Mouse (Mus musculus) hindbrain, embryonic 14.5 days (tissue): Measurements from ENCODE around the gene Mdn1. TPM values are rescaled to one million over a fixed set of nuclear protein-coding genes. Genes with fewer than 3 reads are reported as not detected.

ENCODE experiments used
- ATAC-seq: fragments of 200-750 bp; cut with Nextera tagmentation; 2 replicates; pipeline ENCODE4 v1.8.0; 2017; ENCODE audit warnings: moderate number of reproducible peaks, mild to moderate bottlenecking, moderate TSS enrichment, moderate library complexity; ENCODE audit not compliant: low FRiP score
- DNase-seq: peaks from one replicate; pipeline ENCODE4 v3.0.0-alpha.2; 2015; ENCODE audit warnings: low spot score
- H3K27ac ChIP-seq: fragments of 300-500 bp; sonication (generic); 2 replicates; pipeline ENCODE4 v1.5.1; 2014; ENCODE audit warnings: mild to moderate bottlenecking, moderate library complexity
- H3K27me3 ChIP-seq: fragments of 300-500 bp; sonication (generic); 2 replicates; pipeline ENCODE4 v1.6.1; 2014; ENCODE audit warnings: mild to moderate bottlenecking, low read length, mixed read lengths; ENCODE audit not compliant: control insufficient read depth, insufficient read depth
- H3K36me3 ChIP-seq: fragments of 300-500 bp; sonication (generic); replicated peaks from 2 replicates; pipeline ENCODE4 v1.6.1; 2014; ENCODE audit not compliant: control insufficient read depth, insufficient read depth
- H3K4me1 ChIP-seq: fragments of 300-500 bp; sonication (generic); replicated peaks from 2 replicates; pipeline ENCODE4 v1.6.1; 2014; ENCODE audit warnings: antibody characterized with exemption, low read length, mixed read lengths; ENCODE audit not compliant: control insufficient read depth, insufficient read depth
- H3K4me2 ChIP-seq: fragments of 300-500 bp; sonication (generic); replicated peaks from 2 replicates; pipeline ENCODE4 v1.6.1; 2014; ENCODE audit warnings: mild to moderate bottlenecking, moderate library complexity
- H3K4me3 ChIP-seq: fragments of 300-500 bp; sonication (generic); replicated peaks from 2 replicates; pipeline ENCODE4 v1.5.1; 2014; ENCODE audit warnings: mild to moderate bottlenecking, low read length
- H3K9ac ChIP-seq: fragments of 300-500 bp; sonication (generic); 2 replicates; pipeline ENCODE4 v1.6.1; 2014
- H3K9me3 ChIP-seq: fragments of 300-500 bp; sonication (generic); 2 replicates; pipeline ENCODE4 v1.6.1; 2016; ENCODE audit warnings: low read length; ENCODE audit not compliant: control insufficient read depth
- WGBS: fragments of 180-500 bp; shearing (Covaris S2); extraction: QIAGEN DNeasy Blood & Tissue Kit; methylation state at CpG from one replicate; pipeline ENCODE4 v1.1.7; 2014; 5-methylcytosine and 5-hydroxymethylcytosine counted together
- polyA plus RNA-seq: library from polyadenylated mRNA; unstranded; fragments of >200 nt; fragmentation: Nextera tagmentation; extraction: Ambion mirVana; gene quantifications from 2 replicates; pipeline ENCODE4 v1.2.1, GENCODE M21; 2014

Mdn1 gene
- polyA plus RNA-seq, 1 experiment from 2014 or later = 23.3 TPM

DNA sequence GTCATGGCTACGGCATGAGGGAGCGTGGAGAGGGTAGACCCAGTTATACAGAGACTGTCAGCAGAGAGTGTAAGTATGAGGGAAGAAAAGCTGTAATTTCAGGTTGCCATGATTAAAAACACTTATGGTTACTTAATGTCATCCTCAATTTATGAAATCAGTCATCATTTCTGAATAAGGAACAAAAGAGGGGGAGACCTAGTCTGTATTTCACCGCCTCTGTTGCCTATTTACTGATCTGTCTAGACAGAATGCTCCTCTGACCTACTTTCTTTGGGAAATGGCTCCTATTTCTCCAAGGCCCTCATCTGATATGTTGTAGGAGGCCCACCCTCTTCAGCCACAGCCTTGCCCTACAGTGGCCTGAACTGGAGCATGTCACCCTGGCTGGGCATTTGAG lies 163.8 kb downstream of the Mdn1 start:
- DNase-seq = no peak
- Histone ChIP-seq H3K9me3 (no peaks in the 10 kb centered on the region), H3K4me1 (no peaks in the 10 kb centered on the region), H3K27me3 (no peaks in the 10 kb centered on the region), H3K4me2 (no peak overlapping the region), H3K36me3 (peaks cover 3% of the 10 kb centered on the region; the same call in 1 of the 2 replicates), H3K4me3 (no peak overlapping the region), H3K9ac (no peak overlapping the region), H3K27ac (no peak overlapping the region)
- 93% methylated on average over 3 of the region's 3 CpGs for WGBS
- no peak for ATAC-seq

DNA sequence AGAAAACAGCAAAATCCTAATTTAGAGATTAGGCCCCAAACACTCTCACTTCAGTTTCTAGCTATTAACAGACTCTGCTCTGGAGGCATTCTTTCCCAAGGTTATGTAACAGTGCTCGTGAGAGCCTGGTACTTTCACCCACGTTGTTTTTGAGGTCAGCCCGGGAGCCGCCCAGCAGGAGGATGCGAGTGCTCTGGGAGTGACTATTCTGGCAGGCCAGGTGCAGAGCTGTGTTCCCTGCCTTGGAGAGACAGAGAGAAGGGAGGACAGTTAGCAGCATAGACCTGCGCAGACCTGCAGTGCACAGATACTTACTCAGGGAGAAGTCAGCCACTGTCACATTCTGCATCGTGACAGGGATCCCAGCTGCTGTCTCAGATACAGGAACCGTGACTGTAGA lies 167.3 kb downstream of the Mdn1 start:
- Histone ChIP-seq H3K27me3 (no peaks in the 10 kb centered on the region), H3K36me3 (peaks cover 3% of the 10 kb centered on the region; the same call in 1 of the 2 replicates), H3K4me1 (peaks cover 8% of the 10 kb centered on the region; the same call in 1 of the 2 replicates), H3K9ac (no peak overlapping the region), H3K4me2 (no peak overlapping the region), H3K4me3 (no peak overlapping the region), H3K9me3 (no peaks in the 10 kb centered on the region), H3K27ac (no peak overlapping the region)
- no peak for ATAC-seq
- no peak for DNase-seq
- 61% methylated on average over 8 of the region's 8 CpGs for WGBS

Other genes with a start within 250 kb of the Mdn1 start
- gene Gja10, start 54.4 kb upstream of the Mdn1 start, polyA plus RNA-seq = 0.22 TPM in 1 of 2 replicates, not detected in the other
- 33.9 and 34.6 TPM in 2 replicates for gene Casp8ap2, start 41.7 kb upstream of the Mdn1 start, polyA plus RNA-seq
- 100 and 120 TPM in 2 replicates for gene Lyrm2, start 143.1 kb downstream of the Mdn1 start, polyA plus RNA-seq